Mouse (Mus musculus) induced T-regulatory cell, adult 2 months (primary cell): ENCODE results near the gene Mvd.
A peak's percentile ranks its signal among the peaks of the same experiment; 100 is the strongest.

ENCODE experiments used
- DNase-seq: peaks from one replicate; pipeline ENCODE4 v3.0.0-alpha.2; 2012; ENCODE audit warnings: low read depth

The Mvd gene

GRCm38 (mm10) chr8:122443262-122444006 is at the start of gene Mvd:
Mvd (minus strand) TSS chr8:122443422.
- DNase-seq: peak; percentile 99

DNA sequence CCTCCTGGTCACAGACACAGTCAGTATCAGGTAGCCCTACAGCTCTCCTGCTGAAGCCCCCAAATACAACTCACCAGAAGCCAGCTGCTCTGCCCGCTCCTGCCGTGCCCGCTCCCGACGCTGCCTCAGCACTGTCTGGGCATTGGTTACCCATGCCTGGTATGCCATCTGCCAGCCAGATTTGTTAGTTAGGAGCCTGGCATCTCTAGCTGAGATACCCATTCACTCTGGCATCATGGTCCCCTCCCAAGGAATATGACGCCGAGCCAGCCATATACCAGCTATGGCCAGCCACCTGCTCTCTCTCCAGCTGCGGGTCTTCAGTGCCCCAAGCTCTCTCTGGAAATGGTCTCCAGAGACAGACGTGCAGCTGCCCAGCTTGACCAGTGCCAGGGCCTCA is 45.2 kb upstream of the Mvd start:
- no peak for DNase-seq

GRCm38 (mm10) chr8:122484831-122485230 is 41.6 kb upstream of the Mvd start:
- DNase-seq: no peak

DNA sequence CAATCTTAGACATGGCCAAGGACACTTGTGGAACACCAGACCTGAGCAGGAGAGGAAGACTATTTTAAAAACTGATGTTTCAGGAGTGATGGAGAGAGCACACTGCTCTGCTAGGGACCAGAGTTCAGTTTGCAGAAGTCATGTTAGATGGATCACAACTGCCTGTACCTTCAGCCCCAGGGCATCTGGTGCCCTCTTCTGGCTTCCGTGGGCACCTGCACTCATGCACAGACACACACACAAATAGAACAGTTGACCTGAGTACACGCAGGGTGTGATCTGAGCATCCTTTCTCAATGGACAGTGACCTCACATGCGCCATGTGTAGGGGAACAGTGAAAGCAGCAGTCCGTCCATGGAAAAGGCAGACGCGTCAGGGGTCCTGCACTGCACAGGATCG is 40.7 kb upstream of the Mvd start:
- DNase-seq: peak; percentile 41

DNA sequence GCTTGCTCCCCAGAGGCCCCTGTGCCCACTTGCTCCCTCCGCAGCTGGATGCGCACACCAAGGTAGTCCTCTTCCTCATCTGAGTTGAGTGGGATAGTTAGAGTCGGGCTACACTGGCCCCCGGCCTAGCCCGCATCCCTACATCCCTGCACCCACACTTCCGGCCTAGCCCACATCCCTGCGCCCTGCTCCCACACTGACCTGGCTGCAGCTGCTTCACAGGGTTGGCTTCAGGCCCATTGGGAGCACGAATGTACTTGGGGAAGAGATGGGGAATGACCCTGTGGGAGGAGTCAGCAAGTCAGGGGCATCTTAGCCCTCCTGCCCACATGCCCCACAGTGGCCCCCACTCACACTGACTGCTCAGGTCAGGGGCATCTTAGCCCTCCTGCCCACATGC is 39.2 kb upstream of the Mvd start:
- no peak for DNase-seq

GRCm38 (mm10) chr8:122475580-122476320 is 32.5 kb upstream of the Mvd start, which contains the start of the genes Rnf166 and Ctu2:
Rnf166 (minus strand) TSS chr8:122476064.
Ctu2 (plus strand) TSS chr8:122476143.
- DNase-seq: peak; percentile 94

DNA sequence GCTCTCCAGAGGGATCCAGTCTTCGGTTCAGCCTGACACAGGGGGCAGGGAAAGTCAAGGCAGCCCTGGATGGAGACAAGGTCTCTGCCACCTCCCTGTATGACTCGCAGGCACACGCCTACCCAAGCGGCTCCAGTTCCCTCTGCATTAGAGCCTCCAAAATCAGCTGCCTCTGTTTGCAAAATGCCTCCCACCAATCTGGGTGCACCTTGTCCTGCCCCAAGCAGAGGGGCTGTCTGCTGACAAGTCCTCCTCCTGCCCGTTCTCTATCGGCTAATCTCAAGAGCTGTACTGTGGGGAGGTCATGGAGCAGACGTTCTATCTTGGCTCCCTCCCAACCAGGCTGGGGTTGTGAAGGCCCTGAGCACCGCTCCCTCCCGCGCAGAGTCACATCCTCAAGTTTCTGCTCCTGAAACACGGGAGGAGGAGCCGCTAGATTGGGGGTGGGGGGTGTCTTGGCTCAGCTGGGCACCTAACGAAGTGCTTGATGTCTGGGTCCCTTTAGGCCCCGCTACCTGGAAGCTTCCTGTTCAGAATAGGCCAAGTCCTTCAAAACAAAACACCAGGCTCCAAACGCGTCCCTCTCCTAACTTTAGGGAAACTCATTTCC is 31.8 kb upstream of the Mvd start:
- DNase-seq: peak; percentile 67

DNA sequence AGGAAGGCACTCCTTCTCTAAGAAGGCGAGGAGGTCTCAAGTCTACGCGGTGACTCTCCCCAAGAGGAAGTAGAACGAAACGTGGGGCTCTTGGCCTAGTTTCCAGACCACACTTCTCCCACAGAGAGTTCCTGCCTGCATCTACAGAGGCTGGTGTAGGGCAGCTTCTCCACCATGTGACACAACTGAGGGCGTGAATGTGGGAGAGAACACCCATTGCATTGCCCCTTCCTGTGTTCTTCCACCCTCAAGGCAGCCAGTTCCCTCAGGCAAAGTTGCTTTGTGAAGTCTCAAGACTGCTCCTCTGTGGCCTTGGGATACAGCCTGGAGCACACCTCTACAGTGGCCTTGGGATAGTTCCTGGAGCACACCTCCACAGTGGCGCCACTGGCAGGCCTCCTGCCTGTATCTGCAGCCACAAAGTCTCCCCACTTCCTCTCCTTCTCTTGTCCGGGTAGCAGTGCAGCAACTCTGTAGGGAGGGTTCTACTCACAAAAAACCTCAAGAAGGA is 30.7 kb upstream of the Mvd start:
- peak; percentile 73 for DNase-seq

GRCm38 (mm10) chr8:122470691-122471090 is 27.5 kb upstream of the Mvd start:
- no peak for DNase-seq

DNA sequence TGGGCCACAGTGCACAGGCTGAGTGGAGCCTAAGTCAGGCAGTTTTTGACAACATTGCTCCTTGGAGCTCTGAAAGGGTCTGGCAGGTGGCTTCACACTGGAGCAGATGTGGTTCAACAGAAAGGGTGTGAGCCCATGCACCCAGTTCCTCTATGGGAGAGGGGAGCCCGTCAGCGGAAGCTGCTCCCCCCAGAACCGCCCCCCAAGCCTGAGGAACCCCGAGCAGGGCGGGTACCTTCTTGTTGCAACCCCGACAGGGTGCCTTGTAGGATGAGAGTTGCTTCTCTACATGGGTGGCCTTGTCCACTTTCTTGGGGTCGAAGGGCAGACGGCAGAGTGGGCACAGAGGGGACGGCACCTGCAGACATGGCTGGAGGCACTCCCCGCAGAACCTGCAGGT is 26.7 kb upstream of the Mvd start:
- DNase-seq: no peak

- no peak for DNase-seq
Observed at GRCm38 (mm10) chr8:122469407-122469806, 26.2 kb upstream of the Mvd start.

- DNase-seq: no peak
Observed at GRCm38 (mm10) chr8:122467816-122468215, 24.6 kb upstream of the Mvd start.

- no peak for DNase-seq
Observed at GRCm38 (mm10) chr8:122464985-122465384, 21.8 kb upstream of the Mvd start.

DNA sequence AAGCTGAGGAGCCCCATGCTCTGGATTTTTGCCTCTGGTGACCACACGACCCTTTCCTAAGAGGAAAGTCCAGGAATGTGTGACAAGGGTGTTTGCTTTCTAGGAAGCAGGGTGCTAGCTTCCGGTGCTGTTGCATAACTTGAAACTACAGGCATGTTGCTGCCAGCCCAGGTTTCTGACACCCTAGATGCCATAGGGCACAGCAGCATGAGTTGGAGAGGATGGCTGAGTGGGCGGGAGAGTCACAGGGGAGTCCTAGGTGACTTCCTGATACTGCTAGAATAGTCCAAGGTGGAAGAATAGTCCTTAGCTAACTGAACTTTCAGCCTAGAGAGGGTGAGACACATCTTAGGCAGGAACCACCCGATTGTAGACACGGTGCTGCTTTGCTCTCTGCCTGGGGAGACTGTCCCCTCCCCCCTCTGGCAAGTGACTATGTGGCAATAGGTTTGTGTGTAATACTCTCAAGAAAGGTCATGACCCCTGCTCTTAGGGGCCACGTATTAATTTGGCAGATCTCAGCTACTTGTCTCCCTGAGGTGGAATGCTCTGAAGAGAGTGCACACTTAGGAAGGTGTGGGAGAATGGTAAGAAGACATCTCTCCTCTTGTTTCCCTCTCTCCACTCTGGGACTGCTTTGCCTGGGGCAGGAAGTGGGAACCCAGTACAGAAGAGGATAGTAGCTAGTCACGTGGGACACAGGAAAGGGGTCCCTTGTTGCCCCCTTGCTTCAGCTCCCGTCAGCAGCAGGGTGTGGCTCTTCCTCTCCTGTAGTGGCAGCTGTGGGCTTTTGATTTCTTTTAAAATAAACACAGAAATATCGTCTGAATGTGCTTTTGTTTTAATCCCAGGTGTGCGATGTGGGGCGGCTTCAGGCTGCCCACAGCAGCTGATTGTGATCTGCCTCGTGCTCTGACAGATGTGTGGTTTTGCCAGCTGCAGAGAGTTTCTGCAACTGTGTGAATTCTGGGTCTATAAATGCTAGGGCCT is 20.7 kb upstream of the Mvd start:
- DNase-seq: peak; percentile 75

GRCm38 (mm10) chr8:122462510-122462909 is 19.3 kb upstream of the Mvd start:
- DNase-seq: no peak

GRCm38 (mm10) chr8:122461473-122462148 is 18.4 kb upstream of the Mvd start:
- peak; percentile 65 for DNase-seq

DNA sequence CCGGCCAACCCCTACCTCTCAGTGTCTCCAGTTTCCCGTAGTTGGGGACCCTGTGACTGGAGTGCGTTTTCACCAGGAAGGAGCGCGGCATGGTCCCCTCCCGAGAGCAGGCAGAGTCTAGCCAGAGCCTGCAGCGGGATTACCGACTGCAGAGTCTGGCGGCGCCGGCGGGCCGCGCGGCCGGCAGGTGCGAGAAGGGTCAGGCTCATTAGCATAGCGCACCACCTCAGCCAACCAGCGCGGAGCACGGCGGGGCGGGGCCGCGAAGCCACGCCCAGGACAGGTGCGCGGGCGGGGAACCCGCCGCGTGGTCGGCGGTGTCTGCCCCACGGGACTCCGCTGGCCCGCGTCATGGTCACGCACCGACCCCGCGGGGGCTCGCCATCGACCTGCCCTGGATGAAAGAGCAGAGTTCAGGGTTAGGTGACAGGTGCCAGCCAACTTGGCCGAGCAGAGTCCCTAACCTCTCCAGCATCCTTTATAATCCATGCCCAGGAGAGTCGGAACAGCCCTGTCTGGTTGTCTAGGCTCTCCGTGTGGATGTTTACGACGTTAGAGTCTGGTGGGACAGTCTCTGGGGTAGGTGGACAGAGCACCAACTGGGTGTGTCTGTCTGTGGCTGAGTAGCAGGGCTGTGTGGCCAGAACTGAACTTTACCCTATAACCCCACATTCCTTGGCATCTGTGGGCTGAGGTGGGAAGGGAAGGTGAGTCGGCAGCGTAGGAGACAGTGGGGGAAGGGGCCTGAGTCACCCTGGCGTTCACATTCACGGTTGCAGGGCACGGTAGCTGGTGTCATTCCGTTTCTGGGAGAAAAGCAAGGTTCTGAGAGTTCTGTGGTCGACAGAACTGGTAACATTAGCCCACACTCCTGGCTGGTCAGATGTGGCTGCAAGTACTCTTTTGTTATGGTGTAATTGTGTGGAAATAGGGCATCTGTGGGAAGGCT is 17.6 kb upstream of the Mvd start, which contains the start of gene Snai3:
Gene Snai3 (minus strand): TSS at position 210 of the 949 bp plus-strand sequence.
- DNase-seq: peak; percentile 83

- peak; percentile 69 for DNase-seq
Observed at GRCm38 (mm10) chr8:122459990-122460389, 16.8 kb upstream of the Mvd start.

DNA sequence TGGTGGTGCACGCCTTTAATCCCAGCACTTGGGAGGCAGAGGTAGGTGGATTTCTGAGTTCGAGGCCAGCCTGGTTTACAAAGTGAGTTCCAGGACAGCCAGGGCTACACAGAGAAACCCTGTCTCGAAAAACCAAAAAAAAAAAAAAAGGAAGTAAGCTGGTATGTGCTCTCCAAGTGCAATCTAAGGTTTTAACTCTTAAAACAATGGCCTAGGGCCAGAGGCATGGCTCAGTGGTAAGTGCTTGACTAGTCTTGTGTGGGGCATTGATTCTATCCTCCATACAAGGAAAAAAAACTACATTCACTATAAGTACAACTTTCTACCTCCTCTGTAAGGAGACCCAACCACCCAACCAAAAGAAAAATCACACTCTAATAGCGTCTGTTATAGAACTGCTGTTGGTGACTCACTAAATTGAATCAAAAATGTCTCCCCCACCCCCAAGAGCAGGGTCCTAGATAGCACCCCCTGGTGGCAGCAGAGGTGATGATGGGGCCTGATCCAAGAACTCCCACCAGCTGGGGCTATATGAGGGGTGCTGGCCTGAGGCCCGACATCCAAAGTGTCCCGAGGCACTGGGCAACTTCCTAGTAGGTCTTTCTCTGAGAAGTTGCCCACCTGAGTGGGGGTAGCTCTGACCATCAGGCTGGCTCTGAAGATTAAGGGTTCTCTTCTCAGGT is 16.1 kb upstream of the Mvd start:
- peak; percentile 73 for DNase-seq
